Mouse (Mus musculus) heart, adult 2 months (tissue): ENCODE data around the gene Glis1. TPM values are rescaled to one million over a fixed set of nuclear protein-coding genes. Genes with fewer than 3 reads are reported as not detected.

Source experiments
- DNase-seq, 2 experiments: peaks; one replicate each; pipeline ENCODE4 v3.0.0; 2021
- H3K27ac ChIP-seq: fragments of 200-600 bp; 2 replicates; pipeline ENCODE4 v1.8.1; 2022
- H3K27me3 ChIP-seq: fragments of 200-500 bp; 2 replicates; pipeline ENCODE4 v1.6.1; 2012; ENCODE audit warnings: mild to moderate bottlenecking, low read length, inconsistent platforms, mixed read lengths; ENCODE audit not compliant: control insufficient read depth, insufficient read depth
- H3K36me3 ChIP-seq: fragments of 200-500 bp; 2 replicates; pipeline ENCODE4 v1.6.1; 2012; ENCODE audit warnings: low read length, inconsistent platforms; ENCODE audit not compliant: control insufficient read depth, insufficient read depth
- H3K4me1 ChIP-seq: fragments of 200-500 bp; 2 replicates; pipeline ENCODE4 v1.6.1; 2011; ENCODE audit warnings: low read length; ENCODE audit not compliant: control insufficient read depth, insufficient read depth
- H3K4me3 ChIP-seq: fragments of 200-600 bp; 2 replicates; pipeline ENCODE4 v1.8.1; 2022
- H3K79me2 ChIP-seq: fragments of 200-500 bp; replicated peaks from 2 replicates; pipeline ENCODE4 v1.6.1; 2012; ENCODE audit warnings: mild to moderate bottlenecking, inconsistent platforms, low read length, moderate library complexity, mixed read lengths; ENCODE audit not compliant: control insufficient read depth, insufficient read depth
- H3K9ac ChIP-seq: fragments of 200-500 bp; 2 replicates; pipeline ENCODE4 v1.6.1; 2012; ENCODE audit warnings: low read depth, mild to moderate bottlenecking, control low read depth, inconsistent platforms, low read length, mixed read lengths
- CTCF ChIP-seq: fragments of 200-600 bp; IDR thresholded peaks from 2 replicates; pipeline ENCODE4 v1.8.1; 2022; ENCODE audit warnings: antibody characterized with exemption, mild to moderate bottlenecking, moderate library complexity
- EP300 ChIP-seq: fragments of 200-500 bp; IDR thresholded peaks from 2 replicates; pipeline ENCODE4 v1.6.1; 2011; ENCODE audit warnings: low read depth, low read length, control low read depth; ENCODE audit not compliant: insufficient read depth
- POLR2A ChIP-seq: fragments of 200-500 bp; IDR thresholded peaks from 2 replicates; pipeline ENCODE4 v1.6.1; 2011; ENCODE audit warnings: mild to moderate bottlenecking, low read depth, low read length, control low read depth; ENCODE audit not compliant: insufficient read depth
- WGBS: fragments of 180-500 bp; shearing (Covaris S2); methylation state at CpG from one replicate; pipeline ENCODE4 v1.1.7; 2018; 5-methylcytosine and 5-hydroxymethylcytosine counted together
- intact Hi-C: fragments of 180-260 bp; cut with DNase I; formaldehyde crosslinking; loops from one replicate; pipeline ENCODE4 v1.15.1; 2025
- polyA plus RNA-seq: library from polyadenylated mRNA; depleted of rRNA; stranded (reverse); fragments of >200 nt; gene quantifications from 2 replicates; pipeline ENCODE4 v1.2.3, GENCODE M21; 2012
- total RNA-seq, 2 experiments: library from RNA; stranded (reverse); gene quantifications; 2 replicates each; pipeline ENCODE4 v1.2.3; 2021

Glis1 gene
- total and polyA plus RNA-seq, 3 experiments: 0.29 to 0.52 (median 0.30) TPM

- Histone ChIP-seq H3K4me1 (no peaks in the 10 kb centered on the region), H3K4me3 (no peak overlapping the region), H3K27ac (no peak overlapping the region), H3K9ac (no peak overlapping the region), H3K27me3 (no peaks in the 10 kb centered on the region), H3K36me3 (no peaks in the 10 kb centered on the region), H3K79me2 (no peaks in the 10 kb centered on the region)
- 90% methylated on average over 7 of the region's 7 CpGs for WGBS
- intact Hi-C loops: no loop called here
- no peak for TF ChIP-seq EP300
- no peak for TF ChIP-seq CTCF
- no peak for TF ChIP-seq POLR2A
- DNase-seq: no peak
Measured at GRCm38 (mm10) chr4:107568881-107569443, 134.6 kb downstream of the Glis1 start.

DNA sequence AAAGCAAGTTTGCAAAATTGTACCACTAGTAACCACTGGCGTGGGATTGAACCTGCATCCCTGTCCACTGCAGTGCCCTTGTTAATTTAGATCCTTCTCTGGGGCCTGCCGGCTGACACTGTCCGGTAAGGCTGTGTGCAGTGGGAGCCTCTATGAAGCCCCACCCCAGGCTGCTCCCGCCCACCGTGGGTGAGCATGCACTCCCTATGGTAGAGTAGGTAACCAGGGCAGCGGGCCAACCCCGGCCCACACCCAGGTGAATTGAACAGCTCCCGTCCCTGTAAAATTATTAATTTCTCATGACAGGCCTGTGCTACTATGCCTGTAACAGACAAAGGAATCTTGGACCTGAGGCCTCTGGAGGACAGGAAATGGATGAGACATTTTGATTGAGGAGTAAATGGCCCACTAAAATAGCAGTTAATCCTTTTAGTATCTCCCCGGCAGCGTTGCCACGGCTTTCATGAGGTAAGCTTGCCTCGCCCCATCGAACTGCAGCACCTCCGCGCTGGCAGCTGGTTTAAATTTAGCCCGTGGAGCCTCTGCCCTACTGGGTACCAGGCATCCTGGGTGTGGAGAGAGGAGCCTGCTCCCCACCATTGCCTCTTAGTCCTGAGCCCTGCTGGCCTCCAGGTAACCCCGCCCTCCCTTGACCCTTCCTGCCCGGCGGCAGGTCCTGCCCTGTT is 136.1 kb downstream of the Glis1 start:
- H3K36me3 ChIP-seq: no peaks in the 10 kb centered on the region
- H3K4me1 ChIP-seq: no peaks in the 10 kb centered on the region
- intact Hi-C loops: no loop called here
- no peak for DNase-seq
- no peaks in the 10 kb centered on the region for H3K79me2 ChIP-seq
- no peak overlapping the region for H3K27ac ChIP-seq
- 69% methylated on average over 19 of the region's 19 CpGs for WGBS
- no peak overlapping the region for H3K9ac ChIP-seq
- no peak for TF ChIP-seq EP300
- TF ChIP-seq POLR2A: no peak
- TF ChIP-seq CTCF: no peak
- H3K27me3 ChIP-seq: no peaks in the 10 kb centered on the region
- H3K4me3 ChIP-seq: no peak overlapping the region

DNA sequence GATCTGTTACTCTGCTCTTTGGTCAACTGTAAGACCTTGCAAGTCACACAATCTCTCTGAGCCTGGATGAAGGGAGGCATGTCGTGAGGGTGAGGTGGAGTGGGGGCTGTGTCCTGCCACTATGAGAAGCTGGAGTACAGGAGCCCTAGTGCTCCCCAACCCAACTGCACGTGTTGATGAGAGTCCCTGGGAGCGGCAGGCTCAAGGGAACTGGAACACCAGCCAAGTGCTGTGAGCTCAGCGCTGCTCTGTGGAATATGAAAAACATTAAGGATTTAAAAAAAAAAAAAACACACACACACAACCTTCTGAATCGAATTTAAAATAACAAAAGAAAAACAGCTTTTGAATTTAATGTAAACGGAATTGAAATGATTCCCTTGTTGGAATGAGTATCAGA is 141.4 kb downstream of the Glis1 start:
- Histone ChIP-seq H3K27ac (no peak overlapping the region), H3K4me1 (no peaks in the 10 kb centered on the region), H3K79me2 (no peaks in the 10 kb centered on the region), H3K4me3 (no peak overlapping the region), H3K27me3 (no peaks in the 10 kb centered on the region), H3K36me3 (no peaks in the 10 kb centered on the region), H3K9ac (no peak overlapping the region)
- TF ChIP-seq POLR2A: no peak
- no peak for TF ChIP-seq CTCF
- TF ChIP-seq EP300: no peak
- 43% methylated on average over 6 of the region's 6 CpGs for WGBS
- intact Hi-C loops: no loop called here
- DNase-seq: no peak

GRCm38 (mm10) chr4:107576742-107577141 is 142.4 kb downstream of the Glis1 start:
- H3K79me2 ChIP-seq: no peaks in the 10 kb centered on the region
- TF ChIP-seq CTCF: no peak
- TF ChIP-seq EP300: no peak
- TF ChIP-seq POLR2A: no peak
- no peak overlapping the region for H3K27ac ChIP-seq
- peak in 1 of 2 experiments; percentile 27 for DNase-seq
- intact Hi-C loops: no loop called here
- no peaks in the 10 kb centered on the region for H3K36me3 ChIP-seq
- H3K9ac ChIP-seq: no peak overlapping the region
- no peaks in the 10 kb centered on the region for H3K4me1 ChIP-seq
- WGBS: 57% methylated on average over 6 of the region's 6 CpGs
- no peaks in the 10 kb centered on the region for H3K27me3 ChIP-seq
- H3K4me3 ChIP-seq: no peak overlapping the region

DNA sequence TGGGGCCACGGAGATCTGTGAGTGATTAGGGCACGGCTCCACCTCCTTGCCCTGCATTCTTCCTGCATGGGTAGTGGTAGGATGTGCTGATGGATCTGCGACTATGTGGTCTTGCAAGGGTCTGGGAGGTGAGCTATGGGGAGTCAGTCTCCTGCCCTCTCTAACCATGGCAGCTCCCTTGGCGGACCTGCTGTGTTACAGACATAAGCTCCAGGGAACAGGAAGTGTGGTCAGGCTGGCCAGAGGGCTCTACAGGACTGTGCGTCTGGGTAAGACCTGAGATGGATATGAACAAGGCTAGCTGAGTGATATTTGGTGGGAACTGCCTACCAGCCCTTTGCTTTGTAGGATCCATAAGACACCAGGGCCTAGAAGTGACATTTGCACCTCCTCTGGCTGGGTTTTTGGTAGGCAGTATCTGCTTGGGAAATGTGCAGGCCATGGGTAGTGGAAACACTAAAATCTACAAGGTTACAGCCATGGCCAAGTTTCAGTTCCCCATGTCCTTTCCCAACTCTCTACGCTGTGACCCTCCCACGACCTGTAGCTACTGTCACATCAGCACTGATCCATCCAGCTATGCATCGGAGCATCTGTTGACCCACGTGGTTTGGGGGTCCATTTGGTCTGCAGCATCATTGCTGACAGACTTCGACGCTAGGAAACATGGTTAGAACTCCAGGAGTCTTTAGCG is 142.9 kb downstream of the Glis1 start:
- H3K27me3 ChIP-seq: no peaks in the 10 kb centered on the region
- WGBS: 73% methylated on average over 12 of the region's 12 CpGs
- peak in 1 of 2 experiments; percentile 20 for DNase-seq
- intact Hi-C loops: no loop called here
- H3K4me3 ChIP-seq: no peak overlapping the region
- H3K79me2 ChIP-seq: no peaks in the 10 kb centered on the region
- no peak overlapping the region for H3K27ac ChIP-seq
- H3K4me1 ChIP-seq: no peaks in the 10 kb centered on the region
- no peak overlapping the region for H3K9ac ChIP-seq
- no peak for TF ChIP-seq POLR2A
- H3K36me3 ChIP-seq: no peaks in the 10 kb centered on the region

DNA sequence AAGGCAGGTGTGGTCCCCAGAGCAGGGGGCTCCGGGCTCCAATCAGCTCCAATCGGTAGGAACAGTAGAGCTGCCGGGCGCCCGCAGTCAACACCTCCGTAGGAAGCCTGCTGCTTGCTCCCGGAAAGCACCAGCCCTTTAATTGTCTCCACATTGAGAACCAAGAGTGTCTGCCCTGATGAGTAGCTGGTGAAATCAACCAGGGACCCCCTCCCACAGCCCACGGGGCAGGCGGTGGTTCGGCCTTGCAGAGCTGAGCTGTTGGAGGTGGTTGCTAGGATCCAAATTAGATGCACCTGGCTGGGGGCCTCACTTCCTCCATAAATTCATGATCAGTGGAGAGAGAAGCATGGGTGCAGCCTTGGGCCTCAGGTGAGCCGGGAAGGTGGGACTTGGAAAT is 146.5 kb downstream of the Glis1 start:
- DNase-seq: no peak
- TF ChIP-seq EP300 (no peak), POLR2A (no peak), CTCF (no peak)
- intact Hi-C loops: no loop called here

More for the DNA sequence above, 146.5 kb downstream of the Glis1 start:
- Histone ChIP-seq H3K27me3 (no peaks in the 10 kb centered on the region), H3K4me1 (no peaks in the 10 kb centered on the region), H3K79me2 (no peaks in the 10 kb centered on the region), H3K9ac (no peak overlapping the region), H3K36me3 (no peaks in the 10 kb centered on the region), H3K4me3 (no peak overlapping the region), H3K27ac (no peak overlapping the region)
- 82% methylated on average over 11 of the region's 11 CpGs for WGBS
